Mouse (Mus musculus) bone marrow macrophage, adult 2 months (primary cell): ENCODE data around the gene Fmc1.

Experiments used
- CTCF ChIP-seq: IDR thresholded peaks from 2 replicates; pipeline ENCODE4 v1.5.1; 2012; ENCODE audit warnings: low read depth, mild to moderate bottlenecking, low read length, moderate library complexity
- POLR2A ChIP-seq: IDR thresholded peaks from 2 replicates; pipeline ENCODE4 v1.6.1; 2012; ENCODE audit warnings: mild to moderate bottlenecking, low read depth, low read length, borderline replicate concordance

DNA sequence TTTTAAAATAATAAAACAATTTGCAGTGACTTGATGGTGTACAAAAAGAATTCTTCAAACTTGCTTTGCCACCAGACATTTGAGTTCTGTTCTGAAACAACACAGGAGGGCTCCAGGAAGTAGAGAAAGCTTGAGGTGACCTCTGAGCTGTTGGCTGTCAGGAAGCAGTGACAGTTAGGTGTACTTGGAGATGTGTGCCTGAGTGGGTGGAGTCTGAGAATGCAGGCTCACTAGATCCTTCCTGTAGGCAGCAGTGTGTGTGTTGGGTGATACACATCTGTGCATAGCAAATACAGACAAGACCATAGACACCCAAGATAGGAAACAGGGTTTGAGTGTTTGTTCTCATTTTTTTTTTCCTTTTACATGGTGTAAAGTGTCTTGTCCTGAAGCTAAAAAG is 20.5 kb upstream of the Fmc1 start:
- no peak for TF ChIP-seq CTCF
- no peak for TF ChIP-seq POLR2A
